Mouse (Mus musculus) embryonic facial prominence, embryonic 11.5 days (tissue): ENCODE measurements at regions not wholly inside any gene's neighbourhood (a gene's known extent, or its start where the extent isn't known, plus 50 kb on each side); places are given as distances from the start of the nearest gene placed in this dataset.

Source experiments
- ATAC-seq: fragments of 200-750 bp; cut with Nextera tagmentation; replicated peaks from 2 replicates; pipeline ENCODE4 v1.8.0; 2017; ENCODE audit warnings: low read depth; ENCODE audit not compliant: insufficient number of reproducible peaks, low FRiP score, low TSS enrichment
- DNase-seq: peaks from one replicate; pipeline ENCODE4 v3.0.0-alpha.2; 2015; ENCODE audit warnings: low spot score
- H3K27ac ChIP-seq: fragments of 300-500 bp; sonication (generic); replicated peaks from 2 replicates; pipeline ENCODE4 v1.5.1; 2014; ENCODE audit warnings: mild to moderate bottlenecking, low read depth, low read length, control low read depth
- H3K27me3 ChIP-seq: fragments of 300-500 bp; sonication (generic); 2 replicates; pipeline ENCODE4 v1.6.1; 2014; ENCODE audit warnings: mild to moderate bottlenecking, low read length, moderate library complexity, mixed read lengths; ENCODE audit not compliant: control insufficient read depth, insufficient read depth
- H3K36me3 ChIP-seq: fragments of 300-500 bp; sonication (generic); replicated peaks from 2 replicates; pipeline ENCODE4 v1.6.1; 2014; ENCODE audit warnings: low read depth, mild to moderate bottlenecking, low read length, moderate library complexity, mixed read lengths; ENCODE audit not compliant: control insufficient read depth, insufficient read depth
- H3K4me1 ChIP-seq: fragments of 300-500 bp; sonication (generic); 2 replicates; pipeline ENCODE4 v1.6.1; 2014; ENCODE audit warnings: low read length, mixed read lengths; ENCODE audit not compliant: control insufficient read depth, insufficient read depth
- H3K4me2 ChIP-seq: fragments of 300-500 bp; sonication (generic); 2 replicates; pipeline ENCODE4 v1.6.1; 2014; ENCODE audit warnings: low read depth, mild to moderate bottlenecking, control low read depth, low read length, moderate library complexity
- H3K4me3 ChIP-seq: fragments of 300-500 bp; sonication (generic); 2 replicates; pipeline ENCODE4 v1.5.1; 2014; ENCODE audit warnings: low read depth, low read length, control low read depth
- H3K9ac ChIP-seq: fragments of 300-500 bp; sonication (generic); replicated peaks from 2 replicates; pipeline ENCODE4 v1.6.1; 2014; ENCODE audit warnings: mild to moderate bottlenecking, control low read depth, low read length
- H3K9me3 ChIP-seq: fragments of 300-500 bp; sonication (generic); replicated peaks from 2 replicates; pipeline ENCODE4 v1.6.1; 2016; ENCODE audit warnings: mild to moderate bottlenecking, low read length, inconsistent platforms, mixed read lengths; ENCODE audit not compliant: control insufficient read depth
- WGBS: fragments of 180-500 bp; shearing (Covaris S2); extraction: QIAGEN DNeasy Blood & Tissue Kit; methylation state at CpG from one replicate; pipeline ENCODE4 v1.1.7; 2014; 5-methylcytosine and 5-hydroxymethylcytosine counted together

- Histone ChIP-seq H3K27me3 (no peaks in the 10 kb centered on the region), H3K4me2 (no peak overlapping the region), H3K9ac (no peak overlapping the region), H3K4me1 (no peaks in the 10 kb centered on the region), H3K9me3 (no peaks in the 10 kb centered on the region), H3K4me3 (no peak overlapping the region), H3K36me3 (no peaks in the 10 kb centered on the region), H3K27ac (no peak overlapping the region)
- WGBS = 83% methylated on average over 5 of the region's 5 CpGs
- DNase-seq = no peak
- ATAC-seq = no peak
These were observed 113.5 kb downstream of the Tfcp2l1 start for GRCm38 (mm10) chr1:118741286-118741685.

- DNase-seq (no peak), ATAC-seq (no peak)
- Histone ChIP-seq H3K36me3 (no peaks in the 10 kb centered on the region), H3K4me1 (no peaks in the 10 kb centered on the region), H3K27me3 (no peaks in the 10 kb centered on the region), H3K4me3 (no peak overlapping the region), H3K9ac (no peak overlapping the region), H3K9me3 (no peaks in the 10 kb centered on the region), H3K4me2 (no peak overlapping the region), H3K27ac (no peak overlapping the region)
- 72% methylated on average over 5 of the region's 5 CpGs for WGBS
These were observed 120.5 kb downstream of the Tfcp2l1 start for GRCm38 (mm10) chr1:118748196-118748595.

GRCm38 (mm10) chr1:118752869-118753268, 125.1 kb downstream of the Tfcp2l1 start:
- ATAC-seq (no peak), DNase-seq (no peak)
- H3K4me3 ChIP-seq = no peak overlapping the region
- no peak overlapping the region for H3K27ac ChIP-seq
- 90% methylated on average over 3 of the region's 3 CpGs for WGBS
- H3K9me3 ChIP-seq = no peaks in the 10 kb centered on the region
- H3K4me2 ChIP-seq = no peak overlapping the region
- no peaks in the 10 kb centered on the region for H3K27me3 ChIP-seq
- no peak overlapping the region for H3K9ac ChIP-seq
- no peaks in the 10 kb centered on the region for H3K4me1 ChIP-seq
- no peaks in the 10 kb centered on the region for H3K36me3 ChIP-seq

GRCm38 (mm10) chr1:118756171-118756865, 128.6 kb downstream of the Tfcp2l1 start:
- Histone ChIP-seq H3K9ac (no peak overlapping the region), H3K4me3 (no peak overlapping the region)
- no peak for ATAC-seq

GRCm38 (mm10) chr1:118757340-118758030, 129.7 kb downstream of the Tfcp2l1 start:
- H3K4me2 ChIP-seq = no peak overlapping the region
- no peaks in the 10 kb centered on the region for H3K36me3 ChIP-seq
- H3K27me3 ChIP-seq = no peaks in the 10 kb centered on the region
- H3K27ac ChIP-seq = no peak overlapping the region
- no peak for ATAC-seq
- no peaks in the 10 kb centered on the region for H3K4me1 ChIP-seq
- no peaks in the 10 kb centered on the region for H3K9me3 ChIP-seq
- whole genome bisulfite sequencing = 81% methylated on average over 3 of the region's 4 CpGs
- H3K9ac ChIP-seq = no peak overlapping the region
- no peak for DNase-seq
- H3K4me3 ChIP-seq = no peak overlapping the region

More at GRCm38 (mm10) chr1:118756171-118756865, 128.6 kb downstream of the Tfcp2l1 start:
- no peaks in the 10 kb centered on the region for H3K4me1 ChIP-seq
- no peak overlapping the region for H3K27ac ChIP-seq
- no peaks in the 10 kb centered on the region for H3K36me3 ChIP-seq
- H3K4me2 ChIP-seq = no peak overlapping the region
- DNase-seq = no peak
- WGBS = 64% methylated on average over 9 of the region's 9 CpGs
- no peaks in the 10 kb centered on the region for H3K27me3 ChIP-seq
- H3K9me3 ChIP-seq = no peaks in the 10 kb centered on the region

- H3K9me3 ChIP-seq = no peaks in the 10 kb centered on the region
- no peak overlapping the region for H3K4me2 ChIP-seq
- DNase-seq = no peak
- no peaks in the 10 kb centered on the region for H3K36me3 ChIP-seq
- H3K27ac ChIP-seq = no peak overlapping the region
- H3K4me3 ChIP-seq = no peak overlapping the region
- ATAC-seq = no peak
- H3K4me1 ChIP-seq = no peaks in the 10 kb centered on the region
- WGBS = 65% methylated on average over 4 of the region's 4 CpGs
- H3K9ac ChIP-seq = no peak overlapping the region
- H3K27me3 ChIP-seq = no peaks in the 10 kb centered on the region
These were observed 130.3 kb downstream of the Tfcp2l1 start for GRCm38 (mm10) chr1:118758031-118758400.

GRCm38 (mm10) chr1:118759141-118759932, 131.6 kb downstream of the Tfcp2l1 start:
- H3K4me3 ChIP-seq = no peak overlapping the region
- no peak overlapping the region for H3K4me2 ChIP-seq

GRCm38 (mm10) chr1:118765525-118765924, 137.8 kb downstream of the Tfcp2l1 start:
- Histone ChIP-seq H3K36me3 (no peaks in the 10 kb centered on the region), H3K4me3 (no peak overlapping the region), H3K27ac (no peak overlapping the region), H3K9ac (no peak overlapping the region), H3K4me1 (no peaks in the 10 kb centered on the region), H3K4me2 (no peak overlapping the region), H3K9me3 (no peaks in the 10 kb centered on the region), H3K27me3 (no peaks in the 10 kb centered on the region)
- 73% methylated on average over 9 of the region's 9 CpGs for WGBS
- DNase-seq (no peak), ATAC-seq (no peak)

More at GRCm38 (mm10) chr1:118759141-118759932, 131.6 kb downstream of the Tfcp2l1 start:
- H3K9ac ChIP-seq = no peak overlapping the region
- DNase-seq (peak; percentile 88), ATAC-seq (peak; percentile 66)
- no peaks in the 10 kb centered on the region for H3K4me1 ChIP-seq
- no peaks in the 10 kb centered on the region for H3K36me3 ChIP-seq
- H3K9me3 ChIP-seq = no peaks in the 10 kb centered on the region
- 28% methylated on average over 7 of the region's 7 CpGs for WGBS
- no peaks in the 10 kb centered on the region for H3K27me3 ChIP-seq
- H3K27ac ChIP-seq = no peak overlapping the region
